Comparison of ENCODE assay signal across 14 mouse cellular contexts in the genomic region with DNA sequence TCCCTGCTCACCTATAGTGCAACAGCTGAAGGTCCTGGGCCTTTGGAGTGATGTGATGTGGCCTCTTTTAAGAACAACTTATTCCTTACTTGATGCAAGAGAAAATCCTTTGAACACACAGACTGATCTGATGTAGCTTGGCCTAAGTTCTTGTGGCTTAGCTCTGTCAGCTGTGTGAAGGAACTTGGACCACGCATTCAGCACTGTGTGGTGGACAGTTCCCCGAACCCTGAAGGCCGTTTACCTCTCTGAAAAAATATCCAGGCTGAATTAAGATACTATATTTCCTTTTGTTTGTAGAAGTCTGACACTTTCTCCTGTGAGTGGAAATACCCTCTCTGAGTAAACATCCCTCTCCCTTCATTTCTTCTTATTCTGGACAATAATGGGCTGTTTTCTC.
A peak's percentile ranks its signal among the peaks of the same experiment; 100 is the strongest.
DNase-seq lines count a peak whose midpoint lies in the region; ATAC-seq lines count a peak whose summit lies in the region.
"Had no signal": no experiment of that assay in that cellular context is flagged by ENCODE, and none has a peak within 500 bp of the region (broad histone marks: within the 10 kb centered on the region; RNA-seq: fewer than 3 reads in every experiment).

No protein-coding gene starts in this region.

- no peak overlapping the region for H3K27ac ChIP-seq in limb, embryonic 11.5 days (replicated peaks; ENCODE audit: low read depth, low read length)
- H3K27ac ChIP-seq: limb, embryonic 12.5 days; midbrain, embryonic 10.5 days; stomach, postnatal 0 days had no signal

- no peaks in the 10 kb centered on the region for H3K9me3 ChIP-seq in limb, embryonic 11.5 days (ENCODE audit: control insufficient read depth, low read length)
- H3K9me3 ChIP-seq: G1E; limb, embryonic 12.5 days; midbrain, embryonic 10.5 days had no signal

- no peaks in the 10 kb centered on the region for H3K36me3 ChIP-seq in limb, embryonic 11.5 days (ENCODE audit: control insufficient read depth, insufficient read depth, low read length)
- H3K36me3 ChIP-seq: G1E; limb, embryonic 12.5 days; midbrain, embryonic 10.5 days had no signal

- H3K27me3 ChIP-seq in limb, embryonic 11.5 days (ENCODE audit: control insufficient read depth, insufficient read depth, low read length), result no peaks in the 10 kb centered on the region
- H3K27me3 ChIP-seq: limb, embryonic 12.5 days had no signal

- no peak overlapping the region for H3K4me2 ChIP-seq in limb, embryonic 11.5 days (ENCODE audit: low read depth, severe bottlenecking)
- H3K4me2 ChIP-seq: limb, embryonic 12.5 days had no signal

- H3K4me3 ChIP-seq in limb, embryonic 11.5 days (ENCODE audit: low read depth, low read length), result no peak overlapping the region
- H3K4me3 ChIP-seq: limb, embryonic 12.5 days; midbrain, embryonic 10.5 days had no signal

- H3K9ac ChIP-seq in limb, embryonic 11.5 days (ENCODE audit: low read length), result no peak overlapping the region
- H3K9ac ChIP-seq: limb, embryonic 12.5 days had no signal

- 38% methylated on average over 3 of the region's 3 CpGs for WGBS in limb, embryonic 11.5 days

- no peaks in the 10 kb centered on the region for H3K4me1 ChIP-seq in limb, embryonic 11.5 days (ENCODE audit: control insufficient read depth, insufficient read depth, low read length)
- H3K4me1 ChIP-seq: limb, embryonic 12.5 days; midbrain, embryonic 10.5 days had no signal

- peak; percentile 44 for DNase-seq in adrenal gland, postnatal 10 days
- no peak for DNase-seq in adrenal gland, adult 8-10 months
- DNase-seq in kidney, postnatal 4 days, result peak; percentile 68 to 76
- no peak for DNase-seq in kidney, adult 18-20 months
- DNase-seq in embryo, embryonic 10 days (ENCODE audit: low spot score), result peak; percentile 60
- DNase-seq in limb, embryonic 11.5 days (ENCODE audit: low spot score), result peak; percentile 72
- no peak for DNase-seq in frontal cortex, postnatal 25 days (ENCODE audit: low spot score in 2 of 2)
- DNase-seq in yolk sac, embryonic 10.5 days (ENCODE audit: low spot score), result no peak
- DNase-seq: heart, adult 18-20 months; lung, adult 18-20 months had no signal

- ATAC-seq in limb, embryonic 11.5 days (ENCODE audit: insufficient number of reproducible peaks, low FRiP score, low TSS enrichment, low read depth), result no peak

Comparison
In these comparisons a context has a peak if more than half of its experiments do, and no peak if none do; other contexts are left out.
1. DNase-seq: peak in adrenal gland, postnatal 10 days (single experiment), kidney, postnatal 4 days (2 of 2), embryo, embryonic 10 days (single experiment) and limb, embryonic 11.5 days (single experiment); none in adrenal gland, adult 8-10 months (single experiment), kidney, adult 18-20 months (single experiment), frontal cortex, postnatal 25 days (0 of 2) and yolk sac, embryonic 10.5 days (single experiment).